Mouse (Mus musculus) heart, postnatal 0 days (tissue): Measurements from ENCODE around the gene Tspan2.
A peak's percentile ranks its signal among the peaks of the same experiment; 100 is the strongest.

Source experiments
- CTCF ChIP-seq: IDR thresholded peaks from 2 replicates; pipeline ENCODE4 v1.5.1; 2016; ENCODE audit warnings: antibody characterized with exemption, control low read depth, low read depth
- EP300 ChIP-seq: IDR thresholded peaks from 2 replicates; pipeline ENCODE4 v1.6.1; 2016; ENCODE audit warnings: antibody characterized with exemption, low read depth

DNA sequence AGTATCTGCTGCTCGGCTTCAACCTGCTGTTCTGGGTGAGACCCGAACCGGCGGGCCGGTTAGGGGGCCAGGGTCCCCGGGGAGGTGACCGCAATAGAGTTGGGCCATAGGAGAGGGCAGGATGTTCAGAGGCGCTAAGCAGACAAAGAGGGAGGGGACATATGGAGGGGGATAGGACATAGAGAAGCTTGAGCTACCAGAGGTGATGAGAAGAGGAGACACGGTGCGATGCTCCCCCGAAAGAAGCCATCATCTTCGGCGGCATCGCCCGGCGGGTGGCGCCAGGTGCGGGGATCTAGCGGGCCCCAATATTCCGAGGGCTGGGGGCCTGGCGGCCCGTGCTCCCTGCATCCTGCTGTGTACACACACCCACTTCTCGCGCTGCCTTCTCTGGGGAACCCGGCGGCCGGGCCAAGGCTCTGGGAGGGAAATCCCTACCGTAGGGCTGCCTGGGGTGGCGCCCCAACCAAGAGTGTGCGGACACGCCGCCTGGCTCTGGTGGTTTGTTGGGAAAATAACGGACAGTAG, 766 bp downstream of the Tspan2 start:
- TF ChIP-seq CTCF (peak; percentile 11; the same call in 1 of the 2 replicates), EP300 (no peak)
